Mouse (Mus musculus) kidney, adult 9 months (tissue): Measurements from ENCODE around the gene Zbtb20.
A peak's percentile ranks its signal among the peaks of the same experiment; 100 is the strongest.

Experiments used
- DNase-seq: peaks from one replicate; pipeline ENCODE4 v3.0.0; 2022

Zbtb20 gene

GRCm38 (mm10) chr16:43531328-43531727 is 655.6 kb downstream of the Zbtb20 start:
- DNase-seq: no peak

DNA sequence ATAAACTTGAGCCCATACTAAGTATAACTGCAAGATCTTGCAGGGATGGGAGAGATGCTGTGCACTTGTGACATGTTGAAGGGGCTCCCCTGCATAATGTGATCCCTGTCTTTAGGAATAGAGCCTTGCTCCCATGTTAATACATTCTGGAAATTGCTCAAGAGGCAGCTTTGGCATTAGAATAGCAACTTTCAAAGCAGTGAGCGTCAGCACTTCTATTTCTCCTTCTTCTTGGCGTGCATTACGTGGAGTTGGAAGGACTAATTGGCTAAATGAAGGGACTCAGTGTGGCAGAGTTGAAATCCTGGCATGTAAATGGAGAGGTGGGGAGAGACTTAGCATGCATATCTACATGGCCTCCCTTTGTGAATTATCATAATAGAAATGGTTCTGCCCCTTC is 658.4 kb downstream of the Zbtb20 start:
- DNase-seq: no peak

GRCm38 (mm10) chr16:43535912-43536311 is 660.2 kb downstream of the Zbtb20 start:
- no peak for DNase-seq

DNA sequence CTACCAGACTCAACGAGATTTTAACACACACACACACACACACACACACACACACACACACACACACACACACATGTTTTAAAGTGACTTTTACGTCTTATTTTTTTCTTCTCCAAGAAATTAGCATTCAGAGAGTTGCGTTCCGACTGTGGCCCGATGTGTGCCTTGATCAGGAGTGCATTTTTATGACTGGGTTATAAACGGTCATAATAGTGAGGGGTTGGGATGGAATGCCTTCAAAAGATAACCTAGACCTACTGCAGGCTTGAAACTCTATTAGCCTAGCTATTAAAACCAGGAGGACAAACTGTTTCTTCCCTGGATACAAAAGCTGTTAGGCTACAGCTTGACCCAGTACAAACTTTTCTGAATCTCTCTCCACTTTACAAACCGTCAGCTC is 661.5 kb downstream of the Zbtb20 start:
- no peak for DNase-seq

GRCm38 (mm10) chr16:43539659-43540096 is 664.0 kb downstream of the Zbtb20 start:
- no peak for DNase-seq

DNA sequence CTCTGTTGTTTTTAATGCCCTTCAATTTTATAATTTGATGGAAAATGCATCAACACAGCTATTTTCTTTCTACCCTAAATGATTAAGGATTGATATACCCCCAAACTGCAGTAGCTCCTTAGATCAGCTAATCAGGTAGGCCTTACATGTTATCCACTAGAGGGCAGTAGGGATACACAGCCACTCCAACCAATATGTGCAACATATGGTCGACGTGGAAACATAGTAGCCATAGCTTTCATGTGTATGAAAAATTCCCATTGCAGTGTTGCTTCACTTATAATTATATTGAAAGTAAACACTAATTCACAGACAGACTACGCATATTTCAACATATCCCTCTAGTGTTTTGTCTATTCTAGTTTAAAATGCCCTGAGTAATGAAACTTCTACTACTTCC is 664.4 kb downstream of the Zbtb20 start:
- peak; percentile 42 for DNase-seq

DNA sequence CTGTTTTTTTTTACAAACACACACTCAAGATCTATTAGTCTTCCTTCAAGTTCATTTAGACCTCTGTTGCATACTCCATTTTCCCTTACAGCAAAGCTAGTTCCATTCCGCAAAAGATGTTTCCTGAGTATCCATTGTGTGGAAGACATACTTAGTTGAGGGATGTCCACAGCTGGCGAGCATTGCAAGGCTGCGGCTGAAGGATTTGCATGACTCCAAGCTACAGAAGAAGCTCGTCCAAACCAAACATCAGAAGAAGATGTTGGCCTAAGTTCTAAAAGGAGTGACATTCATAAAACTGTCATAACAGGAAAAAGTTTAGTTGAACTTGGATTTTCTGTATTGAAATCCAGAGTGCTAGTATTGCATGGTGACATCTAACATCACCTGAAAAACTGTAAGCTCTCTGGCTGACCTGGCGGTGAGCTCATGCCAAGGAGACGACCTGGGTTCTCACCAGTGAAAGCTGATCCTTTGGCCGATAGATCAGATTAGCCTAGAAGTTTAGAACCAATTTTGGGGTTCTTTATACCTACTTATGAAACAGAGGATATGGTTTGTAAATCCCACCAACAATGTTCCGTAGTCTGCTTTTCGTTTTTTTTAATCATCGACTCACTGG is 665.0 kb downstream of the Zbtb20 start:
- DNase-seq: no peak

- peak; percentile 54 for DNase-seq
These were observed 669.6 kb downstream of the Zbtb20 start for GRCm38 (mm10) chr16:43545261-43545660.

- peak; percentile 42 for DNase-seq
These were observed 671.9 kb downstream of the Zbtb20 start for GRCm38 (mm10) chr16:43547323-43548180.

DNA sequence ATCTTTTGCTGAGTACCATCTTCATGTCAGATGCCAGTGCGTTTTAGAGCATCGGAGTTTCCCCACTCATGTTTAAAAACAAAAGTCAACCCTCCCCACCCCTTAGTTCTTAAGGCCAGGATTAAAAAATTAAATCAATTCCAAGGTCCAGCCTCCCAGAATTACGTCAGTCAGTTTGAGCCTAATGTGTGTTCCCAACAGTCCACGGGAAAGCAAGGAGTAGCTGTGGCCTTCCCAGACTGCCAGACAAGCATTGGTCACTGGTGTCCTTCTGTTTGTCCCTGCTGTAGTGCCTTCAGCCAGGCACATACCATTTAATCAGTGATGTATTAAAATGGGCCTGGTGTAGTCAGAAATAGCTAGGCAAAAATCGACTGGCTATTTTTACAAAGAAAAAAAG is 673.1 kb downstream of the Zbtb20 start:
- peak; percentile 54 for DNase-seq

- DNase-seq: peak; percentile 27
These were observed 673.9 kb downstream of the Zbtb20 start for GRCm38 (mm10) chr16:43549425-43550089.

GRCm38 (mm10) chr16:43552443-43552842 is 676.8 kb downstream of the Zbtb20 start:
- no peak for DNase-seq

GRCm38 (mm10) chr16:43557385-43557784 is 681.7 kb downstream of the Zbtb20 start:
- no peak for DNase-seq

DNA sequence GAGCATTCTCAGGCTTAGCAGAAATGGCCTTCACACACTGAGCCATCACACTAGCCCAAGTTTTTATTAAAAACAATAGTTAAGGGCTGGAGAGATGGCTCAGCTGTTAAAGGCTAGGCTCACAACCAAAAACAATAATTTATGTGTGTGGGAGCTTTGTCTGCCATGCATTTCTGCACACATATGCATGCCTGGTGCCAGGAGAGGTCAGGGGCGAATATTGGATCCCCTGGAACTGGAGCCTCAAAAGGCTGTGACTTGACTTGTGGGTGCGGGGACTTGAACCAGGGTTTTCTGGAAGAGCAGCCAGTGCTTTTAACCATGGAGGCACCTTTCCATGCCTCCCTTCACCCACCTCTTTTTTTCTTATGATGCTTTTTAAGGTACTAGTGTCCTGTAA is 685.6 kb downstream of the Zbtb20 start:
- no peak for DNase-seq

- no peak for DNase-seq
These were observed 686.3 kb downstream of the Zbtb20 start for GRCm38 (mm10) chr16:43561956-43562355.

DNA sequence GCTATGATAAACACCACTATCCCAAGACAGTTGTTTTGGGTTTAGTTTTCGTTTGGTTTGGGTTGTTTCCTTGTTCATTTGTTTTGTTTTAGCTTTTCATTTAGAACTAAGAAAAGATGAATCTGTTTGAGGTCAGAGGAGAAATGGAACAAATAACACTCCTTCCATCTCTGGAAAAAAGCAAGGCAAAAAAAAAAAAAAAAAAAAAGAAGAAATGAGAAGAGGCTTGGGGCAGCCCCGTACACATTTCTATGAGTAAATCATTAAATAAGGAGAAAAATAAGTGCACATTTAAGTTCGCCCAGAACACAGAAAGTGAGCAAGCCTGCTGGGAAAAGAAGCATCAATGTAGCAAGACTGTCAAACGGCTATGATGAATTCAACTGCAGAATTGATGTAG is 690.2 kb downstream of the Zbtb20 start:
- no peak for DNase-seq

DNA sequence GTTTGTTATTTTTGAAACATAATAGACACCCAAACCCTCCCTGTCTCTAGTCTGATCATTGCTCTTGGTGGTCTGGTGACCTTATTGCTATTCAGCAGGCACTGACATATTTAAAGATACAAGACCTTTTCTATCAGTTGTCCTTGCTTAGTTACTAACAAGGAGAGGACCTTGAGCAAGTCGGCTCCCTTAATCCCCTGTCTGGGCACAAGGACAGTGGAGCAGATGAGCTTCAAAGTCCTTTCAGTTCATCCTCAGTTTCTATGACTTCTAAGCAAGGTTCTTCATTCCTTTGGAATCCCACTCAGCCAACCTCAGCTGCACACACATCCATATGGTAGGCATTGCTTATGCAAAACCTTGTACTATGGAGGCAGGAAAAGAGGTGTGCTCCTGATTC is 690.8 kb downstream of the Zbtb20 start:
- DNase-seq: no peak

- DNase-seq: no peak
These were observed 695.8 kb downstream of the Zbtb20 start for GRCm38 (mm10) chr16:43571376-43572081.

GRCm38 (mm10) chr16:43572171-43572570 is 696.5 kb downstream of the Zbtb20 start:
- no peak for DNase-seq

DNA sequence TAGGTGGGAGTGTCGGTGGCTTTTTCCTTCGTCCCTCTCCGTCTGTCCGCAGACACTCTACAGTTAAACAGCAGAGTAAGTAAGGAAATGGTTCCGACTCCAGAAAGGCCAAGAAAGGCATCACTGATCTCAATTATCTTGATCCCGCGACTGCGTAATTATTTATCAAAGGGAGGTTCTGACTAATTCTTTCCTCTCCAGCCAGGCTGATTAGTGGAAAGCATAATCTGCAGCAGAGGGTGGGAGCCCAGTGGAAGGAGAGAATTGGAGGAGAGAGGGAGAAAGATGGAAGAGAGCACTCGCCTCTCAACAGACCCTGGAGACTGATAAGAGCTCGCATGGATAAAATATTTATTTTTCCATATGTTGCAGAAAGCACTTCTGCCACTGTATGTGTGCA is 697.1 kb downstream of the Zbtb20 start:
- no peak for DNase-seq

DNA sequence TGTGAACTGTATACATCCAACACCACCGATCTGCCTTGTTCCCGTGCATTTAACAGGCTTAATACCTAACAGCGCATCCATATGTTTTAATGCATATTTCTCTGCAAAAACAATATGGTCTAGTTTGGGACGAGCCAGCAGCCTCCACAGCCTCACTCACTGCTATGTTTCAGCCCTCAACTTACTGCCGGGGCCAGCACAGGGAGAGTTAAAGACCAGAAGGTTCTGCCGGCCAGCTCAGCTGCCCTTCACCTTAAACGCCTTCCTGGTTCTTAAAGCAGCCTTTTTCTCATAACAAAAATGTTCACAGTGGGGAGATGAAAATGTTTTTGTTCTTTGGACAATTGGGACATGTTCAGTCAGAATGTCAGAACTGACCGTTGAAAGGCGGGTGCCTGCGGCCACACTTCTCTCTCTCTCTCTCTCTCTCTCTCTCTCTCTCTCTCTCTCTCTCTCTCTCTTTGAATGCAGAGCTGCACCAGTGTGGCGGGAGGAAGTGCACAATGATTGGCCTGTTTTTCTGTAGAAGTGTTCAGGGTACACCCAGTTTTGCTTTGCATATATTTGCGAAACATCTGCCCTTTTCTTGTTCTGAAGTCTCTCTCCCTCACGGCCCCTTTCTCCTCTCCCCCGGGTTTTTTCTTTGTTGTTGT is 697.6 kb downstream of the Zbtb20 start:
- DNase-seq: no peak

DNA sequence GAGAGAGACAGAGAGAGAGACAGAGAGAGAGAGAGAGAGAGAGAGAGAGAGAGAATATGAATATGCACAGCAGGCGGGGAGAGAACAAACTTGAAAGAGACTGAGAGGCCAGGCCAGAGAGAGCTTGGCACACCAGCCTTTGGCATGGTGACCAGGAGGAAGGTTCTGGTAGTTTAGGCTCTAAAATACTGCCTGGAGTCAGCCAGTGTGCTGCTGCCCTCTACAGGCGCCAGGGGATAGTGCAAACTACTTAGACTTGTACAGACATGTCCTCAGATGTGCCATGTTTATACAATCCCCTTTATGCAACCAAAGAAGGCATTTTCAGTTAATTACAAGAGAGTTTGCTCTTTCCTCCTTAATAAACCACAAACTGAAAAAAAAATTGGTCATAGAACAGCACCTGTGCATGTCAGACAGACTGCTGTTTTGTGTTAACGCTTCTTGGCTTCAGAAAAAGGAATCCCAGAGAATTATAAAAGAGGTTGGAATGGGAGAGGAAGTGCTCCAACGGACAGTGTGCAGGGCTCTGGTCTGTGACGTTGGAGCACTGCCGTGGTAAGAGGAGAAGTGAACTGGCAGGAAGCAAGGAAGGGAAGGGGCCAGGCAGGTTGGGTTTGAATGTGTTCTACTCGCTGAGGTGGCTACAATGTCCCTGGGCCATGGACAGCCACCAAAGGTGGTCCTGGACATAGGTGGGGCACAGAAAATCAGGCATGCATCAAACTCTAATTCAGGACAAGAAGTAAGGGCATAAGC is 698.5 kb downstream of the Zbtb20 start:
- DNase-seq: peak; percentile 95
